Mouse (Mus musculus): Measurements from ENCODE around the gene Ndufaf2.

GRCm38 (mm10) chr13:107962741-107963140, 195.7 kb downstream of the Ndufaf2 start:
- TF ChIP-seq CTCF (conservative IDR thresholded peaks at IDR 0.05; ENCODE audit: low read length) (no peak), NANOG (IDR thresholded peaks at IDR 0.05; ENCODE audit: borderline replicate concordance, low read length) (no peak)

Data from E14TG2a.4 (cell line).